Mouse (Mus musculus) limb, embryonic 13.5 days (tissue): Measurements from ENCODE around the gene Entpd1. TPM values are rescaled to one million over a fixed set of nuclear protein-coding genes. Genes with fewer than 3 reads are reported as not detected.

Experiments
- ATAC-seq: fragments of 200-750 bp; cut with Nextera tagmentation; 2 replicates; pipeline ENCODE4 v1.8.0; 2017; ENCODE audit warnings: low read depth, moderate number of reproducible peaks, moderate TSS enrichment; ENCODE audit not compliant: low FRiP score
- H3K27ac ChIP-seq: fragments of 300-500 bp; sonication (generic); 2 replicates; pipeline ENCODE4 v1.5.1; 2015; ENCODE audit warnings: inconsistent platforms, mild to moderate bottlenecking, moderate library complexity
- H3K27me3 ChIP-seq: fragments of 300-500 bp; sonication (generic); 2 replicates; pipeline ENCODE4 v1.6.1; 2015; ENCODE audit warnings: mild to moderate bottlenecking, inconsistent platforms
- H3K36me3 ChIP-seq: fragments of 300-500 bp; sonication (generic); 2 replicates; pipeline ENCODE4 v1.6.1; 2015; ENCODE audit warnings: inconsistent platforms, mild to moderate bottlenecking, moderate library complexity
- H3K4me1 ChIP-seq: fragments of 300-500 bp; sonication (generic); 2 replicates; pipeline ENCODE4 v1.6.1; 2015; ENCODE audit warnings: inconsistent platforms
- H3K4me2 ChIP-seq: fragments of 300-500 bp; sonication (generic); replicated peaks from 2 replicates; pipeline ENCODE4 v1.6.1; 2015; ENCODE audit warnings: inconsistent platforms, mild to moderate bottlenecking, moderate library complexity
- H3K4me3 ChIP-seq: fragments of 300-500 bp; sonication (generic); 2 replicates; pipeline ENCODE4 v1.5.1; 2015; ENCODE audit warnings: moderate library complexity, mild to moderate bottlenecking, inconsistent platforms
- H3K9ac ChIP-seq: fragments of 300-500 bp; sonication (generic); 2 replicates; pipeline ENCODE4 v1.6.1; 2015; ENCODE audit warnings: mild to moderate bottlenecking, inconsistent platforms
- H3K9me3 ChIP-seq: fragments of 300-500 bp; sonication (generic); 2 replicates; pipeline ENCODE4 v1.6.1; 2016; ENCODE audit warnings: inconsistent platforms
- WGBS: fragments of 180-500 bp; shearing (Covaris S2); methylation state at CpG from one replicate; pipeline ENCODE4 v1.1.7; 2015; 5-methylcytosine and 5-hydroxymethylcytosine counted together
- polyA plus RNA-seq: library from polyadenylated mRNA; unstranded; fragments of >200 nt; fragmentation: Nextera tagmentation; extraction: Ambion mirVana; gene quantifications from 2 replicates; pipeline ENCODE4 v1.2.1, GENCODE M21; 2015

Entpd1 gene
- polyA plus RNA-seq, 1 experiment from 2014 or later: 5.5 TPM

DNA sequence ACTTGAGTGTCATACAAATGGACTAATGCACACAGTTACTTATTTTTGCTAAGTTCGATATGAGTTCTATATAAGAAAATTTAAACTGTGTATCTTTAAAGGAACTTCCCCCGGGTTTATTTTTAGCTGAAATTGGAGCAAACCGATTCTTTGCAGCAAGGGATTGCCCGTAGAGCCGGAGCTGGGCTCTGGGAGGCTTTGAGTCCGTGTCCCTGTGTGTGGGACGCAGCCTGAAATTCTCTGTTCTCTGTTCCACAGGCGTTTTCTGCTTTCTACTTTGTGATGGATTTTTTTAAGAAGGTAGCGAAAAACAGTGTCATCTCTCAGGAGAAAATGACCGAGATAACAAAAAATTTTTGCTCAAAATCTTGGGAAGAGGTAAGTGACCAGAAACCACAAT is 121.2 kb downstream of the Entpd1 start:
- ATAC-seq: no peak
- no peak overlapping the region for H3K4me2 ChIP-seq
- H3K36me3 ChIP-seq: no peaks in the 10 kb centered on the region
- no peak overlapping the region for H3K27ac ChIP-seq
- no peaks in the 10 kb centered on the region for H3K9me3 ChIP-seq
- no peak overlapping the region for H3K9ac ChIP-seq
- WGBS: 71% methylated on average over 10 of the region's 10 CpGs
- H3K4me3 ChIP-seq: no peak overlapping the region
- H3K4me1 ChIP-seq: peaks cover 14% of the 10 kb centered on the region
- H3K27me3 ChIP-seq: no peaks in the 10 kb centered on the region

DNA sequence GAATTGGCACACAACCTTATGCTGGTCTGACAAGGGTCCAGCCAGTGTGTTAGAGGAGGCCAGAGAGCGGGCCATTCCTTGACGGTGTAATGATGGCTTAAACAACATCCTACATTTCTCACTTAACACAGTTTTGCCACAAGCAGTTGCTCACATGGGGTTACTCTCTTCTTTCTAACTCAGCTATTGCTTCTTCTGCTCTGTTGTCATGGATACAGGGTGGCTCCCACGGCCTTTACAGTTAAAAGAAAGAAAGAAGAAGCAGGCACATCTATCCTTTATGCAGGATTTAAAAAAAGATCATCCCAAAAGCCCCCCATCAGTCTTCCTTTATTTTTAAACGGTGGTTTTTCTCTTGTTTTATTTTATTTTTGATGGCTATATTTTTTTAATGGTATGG is 121.7 kb downstream of the Entpd1 start:
- ATAC-seq: no peak
- no peak overlapping the region for H3K4me3 ChIP-seq
- WGBS: 74% methylated on average over 4 of the region's 4 CpGs
- H3K9ac ChIP-seq: no peak overlapping the region
- H3K4me1 ChIP-seq: peaks cover 9% of the 10 kb centered on the region
- H3K27me3 ChIP-seq: no peaks in the 10 kb centered on the region
- no peaks in the 10 kb centered on the region for H3K36me3 ChIP-seq
- no peak overlapping the region for H3K4me2 ChIP-seq
- H3K9me3 ChIP-seq: no peaks in the 10 kb centered on the region
- H3K27ac ChIP-seq: no peak overlapping the region

DNA sequence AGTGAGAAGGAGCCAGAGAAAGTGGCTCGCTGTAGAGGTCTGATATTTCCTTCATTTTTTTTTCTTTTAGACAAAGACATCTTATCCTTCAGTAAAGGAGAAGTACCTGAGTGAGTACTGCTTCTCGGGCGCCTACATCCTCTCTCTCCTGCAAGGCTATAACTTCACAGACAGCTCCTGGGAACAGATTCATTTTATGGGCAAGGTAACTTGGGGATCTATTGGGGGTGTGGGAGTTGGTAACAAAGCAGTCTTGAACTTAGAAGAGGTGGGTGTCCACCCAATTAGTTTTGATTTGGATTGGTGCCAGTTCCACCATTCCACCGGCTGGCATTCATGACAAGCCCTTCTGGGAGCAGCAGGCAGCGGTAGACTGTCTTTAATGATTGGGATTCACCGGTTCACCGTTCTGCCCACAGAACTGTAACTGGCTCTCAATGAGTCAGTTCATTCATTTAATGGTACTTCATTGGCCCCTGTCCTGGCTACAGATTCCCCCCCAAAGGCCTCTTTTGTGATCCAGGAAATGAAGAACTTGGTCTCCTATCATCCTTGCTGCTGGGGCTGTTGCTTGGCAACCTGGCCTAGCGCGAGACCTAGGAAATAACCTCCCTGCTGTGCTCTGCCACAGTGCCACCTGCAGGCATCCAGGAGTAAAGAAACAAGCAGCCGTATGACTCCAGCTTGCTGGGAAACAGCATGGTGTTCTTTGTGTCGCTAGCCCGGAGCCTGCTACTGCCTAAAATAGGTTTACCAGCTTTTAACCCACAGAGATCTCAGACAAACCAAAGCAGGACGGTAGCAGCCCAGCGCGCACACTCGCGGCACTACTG is 124.7 kb downstream of the Entpd1 start:
- H3K27me3 ChIP-seq: no peaks in the 10 kb centered on the region
- ATAC-seq: peak; percentile 88
- H3K9ac ChIP-seq: peak overlapping the region; percentile 48; the same call in 1 of the 2 replicates
- WGBS: 25% methylated on average over 17 of the region's 17 CpGs
- no peaks in the 10 kb centered on the region for H3K36me3 ChIP-seq
- H3K4me1 ChIP-seq: peaks cover 6% of the 10 kb centered on the region
- peak overlapping the region; percentile 23 for H3K4me3 ChIP-seq
- H3K4me2 ChIP-seq: peak overlapping the region; percentile 54
- no peak overlapping the region for H3K27ac ChIP-seq
- no peaks in the 10 kb centered on the region for H3K9me3 ChIP-seq

DNA sequence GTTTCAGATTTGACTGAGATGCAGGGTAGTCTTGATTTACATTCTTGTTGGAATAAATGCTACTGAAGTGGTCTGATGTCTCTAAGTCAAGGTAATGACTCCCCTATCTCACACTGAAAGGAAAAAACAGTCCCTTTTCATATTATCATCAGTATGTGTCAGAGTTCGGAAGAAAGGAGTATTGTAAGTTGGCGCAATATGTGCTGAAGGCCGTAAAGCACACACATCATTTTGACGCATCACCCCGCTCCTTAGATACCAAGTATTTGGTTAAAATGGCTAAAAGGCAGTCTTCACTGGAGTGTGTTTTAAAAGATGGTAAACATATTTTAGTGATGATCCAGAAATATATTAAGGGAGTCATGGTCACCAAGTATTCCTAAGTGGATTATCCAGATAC is 125.4 kb downstream of the Entpd1 start:
- no peak for ATAC-seq
- Histone ChIP-seq H3K9ac (peak overlapping the region; percentile 48; the same call in 1 of the 2 replicates), H3K4me3 (no peak overlapping the region; the same call in 1 of the 2 replicates), H3K4me1 (peaks cover 6% of the 10 kb centered on the region), H3K36me3 (no peaks in the 10 kb centered on the region), H3K27me3 (no peaks in the 10 kb centered on the region), H3K4me2 (peak overlapping the region; percentile 54; the same call in 1 of the 2 replicates), H3K27ac (no peak overlapping the region), H3K9me3 (no peaks in the 10 kb centered on the region)
- WGBS: 90% methylated on average over 5 of the region's 5 CpGs

DNA sequence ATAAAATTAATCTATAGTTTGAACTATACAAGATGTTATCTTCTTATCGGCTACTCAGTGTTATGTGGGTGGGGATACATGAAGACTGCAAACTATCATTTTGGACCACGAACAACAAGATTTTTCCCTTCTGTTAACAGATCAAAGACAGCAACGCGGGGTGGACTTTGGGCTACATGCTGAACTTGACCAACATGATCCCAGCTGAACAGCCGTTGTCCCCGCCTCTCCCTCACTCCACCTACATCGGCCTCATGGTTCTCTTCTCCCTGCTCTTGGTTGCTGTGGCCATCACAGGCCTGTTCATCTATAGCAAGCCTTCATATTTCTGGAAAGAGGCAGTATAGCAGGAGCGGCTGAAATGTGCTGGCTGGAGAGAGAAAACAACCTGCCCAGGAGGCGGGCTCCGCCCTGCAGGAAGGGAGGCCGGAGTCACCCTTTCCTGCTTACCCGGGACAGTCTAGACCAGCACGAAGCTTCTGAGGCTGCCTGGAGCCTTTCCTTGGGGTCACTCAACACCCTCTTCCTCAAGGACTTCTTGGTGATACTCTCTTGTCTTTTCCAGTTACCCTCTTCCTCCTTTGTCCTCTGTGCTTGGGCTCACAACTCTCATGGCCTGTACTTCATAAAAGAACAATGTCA is 126.6 kb downstream of the Entpd1 start:
- ATAC-seq: no peak
- Histone ChIP-seq H3K4me1 (peaks cover 6% of the 10 kb centered on the region), H3K4me2 (no peak overlapping the region), H3K27ac (no peak overlapping the region), H3K4me3 (no peak overlapping the region), H3K36me3 (no peaks in the 10 kb centered on the region), H3K27me3 (no peaks in the 10 kb centered on the region), H3K9me3 (no peaks in the 10 kb centered on the region), H3K9ac (no peak overlapping the region)
- WGBS: 79% methylated on average over 13 of the region's 13 CpGs

DNA sequence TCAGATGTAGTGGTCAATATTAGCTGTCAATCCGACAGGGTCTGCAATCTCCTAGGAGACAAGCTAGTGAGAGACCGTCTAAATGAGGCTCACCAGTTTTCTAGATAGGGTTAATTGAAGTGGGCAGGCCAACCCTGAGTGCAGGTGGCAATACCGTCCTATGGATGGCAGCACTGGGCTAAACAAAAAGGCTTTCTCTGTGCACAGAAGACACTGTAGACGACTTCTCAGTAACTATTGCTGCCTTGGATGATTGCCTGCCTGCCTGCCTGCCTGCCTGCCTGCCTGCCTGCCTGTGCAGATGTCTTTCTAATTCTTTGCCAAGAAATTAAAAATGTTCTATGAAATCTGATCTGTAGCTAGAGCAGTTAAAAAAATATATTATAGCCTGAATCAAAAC is 134.4 kb downstream of the Entpd1 start:
- Histone ChIP-seq H3K9me3 (no peaks in the 10 kb centered on the region), H3K4me2 (no peak overlapping the region), H3K4me3 (no peak overlapping the region), H3K9ac (no peak overlapping the region), H3K4me1 (no peaks in the 10 kb centered on the region), H3K27ac (no peak overlapping the region), H3K27me3 (no peaks in the 10 kb centered on the region), H3K36me3 (no peaks in the 10 kb centered on the region)
- ATAC-seq: no peak
- WGBS: 51% methylated on average over 4 of the region's 4 CpGs

DNA sequence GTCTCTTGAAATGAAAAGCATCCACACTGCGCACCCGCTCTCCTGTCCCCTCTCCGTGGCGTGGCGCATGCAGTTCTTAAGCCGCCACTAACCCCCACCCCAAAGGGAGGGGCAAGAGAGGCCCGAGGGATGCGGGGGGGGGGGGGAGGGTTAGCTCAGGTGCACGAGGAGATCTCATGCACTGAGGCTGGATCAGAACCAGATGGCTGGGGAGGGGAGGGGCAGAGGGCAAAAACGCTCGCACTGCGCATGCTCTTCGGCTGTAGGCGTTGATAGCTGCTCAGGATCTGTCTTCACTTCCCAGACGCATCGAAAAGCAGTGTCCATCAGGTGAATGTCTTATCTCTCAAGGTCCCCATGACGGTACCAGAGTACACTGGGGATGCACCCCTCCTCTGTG is 136.4 kb downstream of the Entpd1 start, which contains the start of gene Cc2d2b:
TSS of gene Cc2d2b (plus strand) at position 195 of the 400 bp plus-strand sequence.
- WGBS: 61% methylated on average over 16 of the region's 17 CpGs
- Histone ChIP-seq H3K4me3 (peak within 1 kb of the TSS; percentile 11; the same call in 1 of the 2 replicates), H3K9me3 (no peaks in the 10 kb centered on the region), H3K9ac (no peak within 1 kb of the TSS), H3K27ac (no peak within 1 kb of the TSS), H3K36me3 (no peaks in the 10 kb centered on the region), H3K4me2 (peak within 1 kb of the TSS; percentile 35), H3K27me3 (no peaks in the 10 kb centered on the region), H3K4me1 (no peaks in the 10 kb centered on the region)
- ATAC-seq: no peak

DNA sequence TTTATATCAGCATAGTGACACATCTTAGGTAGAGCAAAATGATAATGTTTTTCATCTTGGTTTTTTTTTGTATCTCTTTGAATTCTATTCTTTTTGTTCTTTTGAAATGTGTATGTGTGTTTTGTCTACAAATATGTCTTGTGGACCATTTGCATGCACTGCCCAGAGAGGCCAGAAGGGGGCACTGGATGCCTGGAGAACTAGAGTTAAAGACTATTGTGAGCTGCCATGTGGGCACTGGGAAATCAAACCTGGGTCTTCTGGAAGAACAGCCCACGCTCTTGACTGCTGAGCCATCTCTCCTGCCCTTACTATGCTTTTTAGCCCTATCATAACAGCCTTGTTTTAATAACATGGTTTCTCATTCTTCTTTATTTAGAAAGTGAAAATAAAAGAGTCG is 142.1 kb downstream of the Entpd1 start:
- no peaks in the 10 kb centered on the region for H3K27me3 ChIP-seq
- H3K9ac ChIP-seq: no peak overlapping the region
- no peaks in the 10 kb centered on the region for H3K4me1 ChIP-seq
- no peak overlapping the region for H3K4me2 ChIP-seq
- 76% methylated on average over 2 of the region's 2 CpGs for WGBS
- no peak overlapping the region for H3K27ac ChIP-seq
- no peak overlapping the region for H3K4me3 ChIP-seq
- no peaks in the 10 kb centered on the region for H3K9me3 ChIP-seq
- H3K36me3 ChIP-seq: no peaks in the 10 kb centered on the region
- ATAC-seq: no peak

DNA sequence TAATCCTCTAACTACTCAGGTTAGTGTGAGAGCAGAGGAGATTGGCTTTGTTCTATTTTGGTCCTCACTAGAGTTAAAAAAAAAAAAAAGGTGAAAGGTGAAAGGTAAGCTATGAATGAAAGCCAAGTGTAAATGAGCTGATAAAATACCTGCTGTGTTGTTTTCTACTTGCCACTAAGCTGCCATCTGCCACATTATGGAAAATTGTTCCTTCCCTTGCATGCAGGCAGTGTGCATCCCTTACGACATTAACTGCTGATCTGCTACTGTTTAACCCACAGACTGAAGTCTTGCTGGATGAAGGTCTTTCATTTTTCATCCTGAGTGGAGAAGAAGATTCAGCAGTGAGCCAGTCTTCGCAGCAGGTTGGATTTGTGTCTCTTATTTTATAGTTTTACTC is 147.9 kb downstream of the Entpd1 start:
- no peaks in the 10 kb centered on the region for H3K36me3 ChIP-seq
- no peak for ATAC-seq
- H3K4me2 ChIP-seq: no peak overlapping the region
- WGBS: 59% methylated on average over 2 of the region's 2 CpGs
- H3K4me1 ChIP-seq: peaks cover 15% of the 10 kb centered on the region; the same call in 1 of the 2 replicates
- H3K9ac ChIP-seq: no peak overlapping the region
- H3K4me3 ChIP-seq: no peak overlapping the region
- H3K27ac ChIP-seq: no peak overlapping the region
- no peaks in the 10 kb centered on the region for H3K9me3 ChIP-seq
- 0 out of 2 replicates have a peak, but pooled peaks cover 3% of the 10 kb centered on the region for H3K27me3 ChIP-seq

DNA sequence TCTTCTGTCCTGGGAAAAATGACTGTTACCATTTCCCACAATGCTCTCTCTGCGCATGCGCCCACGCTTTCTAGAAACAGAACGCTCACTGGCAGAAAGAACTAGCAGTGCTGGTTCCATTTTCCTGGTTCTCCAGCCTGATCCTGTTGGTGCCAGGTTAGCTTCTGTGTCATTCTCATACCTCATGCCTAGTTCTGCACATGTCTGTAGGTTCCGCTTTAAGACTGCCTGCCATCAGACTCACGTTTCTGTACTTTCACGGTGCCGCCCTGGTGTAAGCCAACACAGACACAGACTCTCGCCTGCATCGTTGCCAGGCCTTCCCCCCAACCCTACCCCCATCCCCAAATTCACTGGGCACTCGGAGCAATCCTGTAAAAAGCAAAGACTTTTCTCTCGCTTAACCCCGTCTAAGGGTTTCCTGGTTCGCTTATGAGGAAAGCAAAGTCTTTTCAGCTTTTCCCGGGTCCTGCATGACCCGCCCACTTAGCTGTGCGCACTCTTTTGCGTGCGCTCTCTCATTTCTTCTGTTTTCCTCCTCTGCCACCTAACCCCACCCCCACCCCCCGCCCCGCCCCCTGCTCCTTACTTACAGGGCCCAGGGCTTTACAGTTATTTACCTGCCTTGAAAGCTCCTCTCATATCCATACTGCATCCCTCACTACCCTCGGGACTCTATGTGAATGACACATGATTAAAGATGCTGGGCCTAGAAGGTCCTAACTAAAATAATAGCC is 150.0 kb downstream of the Entpd1 start:
- peak overlapping the region; percentile 68 for H3K4me2 ChIP-seq
- peaks cover 15% of the 10 kb centered on the region; the same call in 1 of the 2 replicates for H3K4me1 ChIP-seq
- H3K9ac ChIP-seq: peak overlapping the region; percentile 66
- peak; percentile 59; the same call in 1 of the 2 replicates for ATAC-seq
- H3K36me3 ChIP-seq: no peaks in the 10 kb centered on the region
- H3K4me3 ChIP-seq: peak overlapping the region; percentile 42
- 0 out of 2 replicates have a peak, but pooled peaks cover 3% of the 10 kb centered on the region for H3K27me3 ChIP-seq
- H3K9me3 ChIP-seq: no peaks in the 10 kb centered on the region
- no peak overlapping the region; the same call in 1 of the 2 replicates for H3K27ac ChIP-seq
- WGBS: 25% methylated on average over 22 of the region's 22 CpGs

DNA sequence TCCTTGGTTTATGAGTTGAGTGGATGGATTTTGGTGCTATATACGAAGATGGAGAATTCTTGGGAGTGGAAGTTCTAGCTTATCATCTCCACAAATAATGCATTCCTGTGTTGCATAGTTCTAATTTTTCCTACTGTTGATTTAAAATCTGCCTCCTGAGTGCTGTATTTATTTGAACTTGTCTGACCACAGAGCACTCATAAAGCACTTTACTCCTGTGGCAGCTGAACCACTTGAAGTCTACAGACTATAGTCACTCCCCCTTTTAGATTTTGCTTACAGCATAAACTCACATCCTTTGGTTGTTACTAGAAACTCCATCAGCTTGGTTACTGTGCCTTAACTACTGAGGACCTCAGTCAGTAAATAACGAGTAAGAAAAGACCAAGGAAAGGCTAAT is 155.0 kb downstream of the Entpd1 start:
- no peaks in the 10 kb centered on the region for H3K36me3 ChIP-seq
- no peak overlapping the region for H3K4me2 ChIP-seq
- H3K27ac ChIP-seq: no peak overlapping the region
- H3K9ac ChIP-seq: no peak overlapping the region
- 0 out of 2 replicates have a peak, but pooled peaks cover 3% of the 10 kb centered on the region for H3K4me1 ChIP-seq
- no peaks in the 10 kb centered on the region for H3K27me3 ChIP-seq
- H3K4me3 ChIP-seq: no peak overlapping the region
- WGBS: 67% methylated on average over 2 of the region's 2 CpGs
- no peak for ATAC-seq
- H3K9me3 ChIP-seq: no peaks in the 10 kb centered on the region

DNA sequence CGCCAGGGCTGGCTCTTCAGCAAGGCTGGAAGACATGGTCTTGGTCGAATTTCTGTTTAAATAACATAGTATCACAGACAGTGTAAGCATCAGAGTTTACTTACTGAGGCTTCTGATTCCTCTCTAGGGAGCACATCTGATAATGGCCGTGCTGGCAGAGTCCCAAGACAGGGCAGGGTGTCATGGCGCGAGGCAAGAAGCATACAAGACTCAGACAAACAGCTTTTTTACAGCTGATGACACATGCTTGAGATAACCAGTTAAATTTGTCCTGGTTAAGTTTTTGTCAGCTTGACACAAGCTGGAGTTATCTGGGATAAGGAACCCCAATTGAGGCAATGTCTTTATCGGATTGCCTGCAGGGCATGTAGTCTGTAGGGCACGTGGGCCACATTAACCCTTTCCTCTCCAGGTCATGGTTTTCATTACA is 157.2 kb downstream of the Entpd1 start:
- Histone ChIP-seq H3K27me3 (no peaks in the 10 kb centered on the region), H3K27ac (no peak overlapping the region), H3K4me1 (no peaks in the 10 kb centered on the region), H3K4me2 (no peak overlapping the region), H3K9me3 (no peaks in the 10 kb centered on the region), H3K9ac (no peak overlapping the region), H3K36me3 (no peaks in the 10 kb centered on the region), H3K4me3 (no peak overlapping the region)
- ATAC-seq: no peak
- WGBS: 50% methylated on average over 7 of the region's 7 CpGs
